24 mouse cellular contexts compared by ENCODE assay signal in genomic region chr5:133542217-133542616, GRCm38 (mm10).
"Had no signal": no experiment of that assay in that cellular context is flagged by ENCODE, and none has a peak within 500 bp of the region (broad histone marks: within the 10 kb centered on the region; RNA-seq: fewer than 3 reads in every experiment).

No protein-coding gene starts in this region.

- H3K27ac ChIP-seq: heart, adult 2 months; heart, embryonic 13.5 days; heart, embryonic 15.5 days; hindbrain, embryonic 10.5 days; hindbrain, embryonic 13.5 days; hindbrain, embryonic 15.5 days; hindbrain, postnatal 0 days; kidney, embryonic 15.5 days; kidney, postnatal 0 days; layer of hippocampus, adult 2 months; left cerebral cortex, adult 2 months; limb, embryonic 13.5 days; limb, embryonic 15.5 days; liver, embryonic 12.5 days had no signal

- H3K4me1 ChIP-seq: heart, embryonic 13.5 days; heart, embryonic 15.5 days; hindbrain, embryonic 10.5 days; hindbrain, embryonic 13.5 days; hindbrain, embryonic 15.5 days; kidney, embryonic 15.5 days; limb, embryonic 13.5 days; limb, embryonic 15.5 days; liver, embryonic 12.5 days had no signal

- DNase-seq: forebrain, postnatal 0 days; gastrocnemius, postnatal 14 days; gastrocnemius, postnatal 36 days; heart, adult 11 months; heart, adult 2 months; heart, postnatal 4 days; kidney, adult 2 months; kidney, adult 9 months; kidney, postnatal 14 days; kidney, postnatal 36 days had no signal

- H3K4me2 ChIP-seq: heart, embryonic 11.5 days; heart, embryonic 13.5 days; heart, embryonic 15.5 days; hindbrain, embryonic 13.5 days; hindbrain, embryonic 15.5 days; kidney, embryonic 15.5 days; limb, embryonic 13.5 days; limb, embryonic 15.5 days; liver, embryonic 12.5 days had no signal

- H3K36me3 ChIP-seq: heart, embryonic 13.5 days; heart, embryonic 15.5 days; hindbrain, embryonic 10.5 days; hindbrain, embryonic 13.5 days; hindbrain, embryonic 15.5 days; kidney, embryonic 15.5 days; limb, embryonic 13.5 days; limb, embryonic 15.5 days; liver, embryonic 12.5 days had no signal

- H3K9me3 ChIP-seq: heart, embryonic 15.5 days; hindbrain, embryonic 10.5 days; hindbrain, embryonic 15.5 days; kidney, embryonic 15.5 days; limb, embryonic 13.5 days; limb, embryonic 15.5 days had no signal

- ATAC-seq: forebrain, postnatal 0 days; hindbrain, postnatal 0 days; liver, embryonic 12.5 days had no signal

- H3K9ac ChIP-seq: forebrain, postnatal 0 days; heart, embryonic 13.5 days; heart, embryonic 15.5 days; hindbrain, embryonic 13.5 days; hindbrain, embryonic 15.5 days; kidney, embryonic 15.5 days; limb, embryonic 13.5 days; limb, embryonic 15.5 days; liver, embryonic 12.5 days had no signal

- H3K27me3 ChIP-seq: heart, embryonic 13.5 days; heart, embryonic 15.5 days; hindbrain, embryonic 13.5 days; hindbrain, embryonic 15.5 days; kidney, embryonic 15.5 days; limb, embryonic 13.5 days; limb, embryonic 15.5 days; liver, embryonic 12.5 days had no signal

- H3K4me3 ChIP-seq: heart, adult 2 months; heart, embryonic 13.5 days; heart, embryonic 15.5 days; hindbrain, embryonic 10.5 days; hindbrain, embryonic 13.5 days; hindbrain, embryonic 15.5 days; kidney, embryonic 15.5 days; layer of hippocampus, adult 2 months; left cerebral cortex, adult 2 months; limb, embryonic 13.5 days; limb, embryonic 15.5 days; liver, embryonic 12.5 days had no signal
